Mouse (Mus musculus): ENCODE results near the gene Enkur. TPM values are rescaled to one million over a fixed set of nuclear protein-coding genes. Genes with fewer than 3 reads are reported as not detected.
"Not testable (repeated sequence)": the region's sequence is repeated elsewhere in the genome, so short reads cannot be mapped to it uniquely, and the experiment has no call there.

Enkur gene
- polyA plus RNA-seq (2011; ENCODE audit: insufficient read depth, insufficient read length, low replicate concordance, missing spikeins) = not detected in 2 replicates

DNA sequence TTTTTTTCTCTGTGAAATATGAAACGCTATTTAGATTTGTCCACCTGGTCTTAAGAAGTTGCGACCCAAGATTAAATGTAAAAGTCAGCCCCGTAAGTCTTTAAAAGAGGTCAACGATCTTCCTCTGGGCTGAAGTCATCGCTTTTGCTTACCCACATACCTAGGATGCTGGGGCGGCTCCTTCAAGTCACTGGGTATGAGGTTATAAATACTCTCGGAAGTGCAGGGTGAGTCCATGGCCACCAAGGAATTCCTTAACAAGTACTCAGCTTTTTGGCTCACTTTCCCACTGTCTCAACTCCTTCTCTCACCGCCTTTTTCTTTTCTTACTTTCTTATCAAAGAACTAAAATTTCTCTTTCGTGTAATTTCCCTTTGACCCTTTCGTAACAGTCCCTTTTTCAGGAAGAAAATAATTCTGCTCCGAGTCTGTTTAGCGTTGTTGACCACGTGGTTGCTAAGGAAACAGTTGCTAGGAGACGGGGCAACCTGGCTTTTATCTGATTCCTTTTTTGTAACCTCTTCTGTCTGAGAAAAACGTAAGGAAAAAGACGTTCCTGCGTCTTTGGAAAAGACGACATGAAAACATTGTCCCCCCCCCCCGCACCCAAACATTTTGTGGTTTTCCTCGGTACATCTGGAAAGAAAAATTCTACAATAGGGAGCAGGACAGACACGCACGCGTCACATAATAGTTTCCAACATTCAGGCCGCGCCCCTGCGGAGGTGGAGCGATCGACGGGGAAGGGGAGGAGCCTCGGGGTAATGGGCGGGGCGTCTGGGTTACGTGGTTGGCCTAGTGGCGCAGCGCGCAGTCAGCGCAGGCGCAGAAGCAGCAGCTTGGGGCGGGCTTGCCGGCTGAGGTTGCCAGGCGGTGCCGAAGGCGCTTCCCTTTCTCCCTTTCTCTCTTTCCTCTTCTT lies at the start of gene Enkur, which contains the start of gene Thnsl1:
Gene Enkur, minus strand, starts transcription at position 454 of the 919 bp plus-strand sequence.
Gene Thnsl1, plus strand, starts transcription at position 813 of the 919 bp plus-strand sequence.
- peak; percentile 71; the same call in 1 of the 2 replicates for TF ChIP-seq POLR2A (IDR thresholded peaks at IDR 0.05; ENCODE audit: borderline replicate concordance, control insufficient read depth, low read depth, low read length)
- no peak for TF ChIP-seq CTCF (IDR thresholded peaks at IDR 0.05; ENCODE audit: control insufficient read depth, insufficient read depth, low read length)
- peak within 1 kb of the TSS; percentile 80 for H3K4me3 ChIP-seq (replicated peaks; ENCODE audit: control insufficient read depth, low read depth, low read length)
- no peaks in the 10 kb centered on the region; the same call in 1 of the 2 replicates for H3K4me1 ChIP-seq (ENCODE audit: control insufficient read depth, insufficient read depth, low read length)
- under 1% methylated on average over 43 of the region's 43 CpGs for WGBS
- peak within 1 kb of the TSS; percentile 1; the same call in 1 of the 2 replicates for H3K27ac ChIP-seq (ENCODE audit: control insufficient read depth, insufficient read depth, low read depth, low read length, poor library complexity)

GRCm38 (mm10) chr2:21254308-21254707 lies 49.1 kb upstream of the Enkur start:
- TF ChIP-seq POLR2A (IDR thresholded peaks at IDR 0.05; ENCODE audit: borderline replicate concordance, control insufficient read depth, low read depth, low read length) (no peak), CTCF (IDR thresholded peaks at IDR 0.05; ENCODE audit: control insufficient read depth, insufficient read depth, low read length) (no peak)
- H3K4me1 ChIP-seq (ENCODE audit: control insufficient read depth, insufficient read depth, low read length) = no peaks in the 10 kb centered on the region
- no peak overlapping the region for H3K27ac ChIP-seq (ENCODE audit: control insufficient read depth, insufficient read depth, low read depth, low read length, poor library complexity)
- no peak overlapping the region for H3K4me3 ChIP-seq (replicated peaks; ENCODE audit: control insufficient read depth, low read depth, low read length)

GRCm38 (mm10) chr2:21253644-21254043 lies 48.5 kb upstream of the Enkur start:
- Histone ChIP-seq H3K4me3 (replicated peaks; ENCODE audit: control insufficient read depth, low read depth, low read length) (no peak overlapping the region), H3K4me1 (ENCODE audit: control insufficient read depth, insufficient read depth, low read length) (no peaks in the 10 kb centered on the region), H3K27ac (ENCODE audit: control insufficient read depth, insufficient read depth, low read depth, low read length, poor library complexity) (no peak overlapping the region)
- WGBS = 71% methylated on average over 3 of the region's 3 CpGs
- TF ChIP-seq CTCF (IDR thresholded peaks at IDR 0.05; ENCODE audit: control insufficient read depth, insufficient read depth, low read length) = no peak
- no peak for TF ChIP-seq POLR2A (IDR thresholded peaks at IDR 0.05; ENCODE audit: borderline replicate concordance, control insufficient read depth, low read depth, low read length)

- H3K27ac ChIP-seq (ENCODE audit: control insufficient read depth, insufficient read depth, low read depth, low read length, poor library complexity) = no peak overlapping the region
- no peaks in the 10 kb centered on the region for H3K4me1 ChIP-seq (ENCODE audit: control insufficient read depth, insufficient read depth, low read length)
- TF ChIP-seq CTCF (IDR thresholded peaks at IDR 0.05; ENCODE audit: control insufficient read depth, insufficient read depth, low read length) = no peak
- TF ChIP-seq POLR2A (IDR thresholded peaks at IDR 0.05; ENCODE audit: borderline replicate concordance, control insufficient read depth, low read depth, low read length) = no peak
- 66% methylated on average over 2 of the region's 2 CpGs for WGBS
- H3K4me3 ChIP-seq (replicated peaks; ENCODE audit: control insufficient read depth, low read depth, low read length) = no peak overlapping the region
These were observed 40.4 kb upstream of the Enkur start for GRCm38 (mm10) chr2:21245477-21246102.

- TF ChIP-seq CTCF (IDR thresholded peaks at IDR 0.05; ENCODE audit: control insufficient read depth, insufficient read depth, low read length) = no peak
- Histone ChIP-seq H3K27ac (ENCODE audit: control insufficient read depth, insufficient read depth, low read depth, low read length, poor library complexity) (no peak overlapping the region), H3K4me1 (ENCODE audit: control insufficient read depth, insufficient read depth, low read length) (no peaks in the 10 kb centered on the region), H3K4me3 (replicated peaks; ENCODE audit: control insufficient read depth, low read depth, low read length) (no peak overlapping the region)
- WGBS = 65% methylated on average over 4 of the region's 4 CpGs
These were observed 39.8 kb upstream of the Enkur start for GRCm38 (mm10) chr2:21244986-21245385.

DNA sequence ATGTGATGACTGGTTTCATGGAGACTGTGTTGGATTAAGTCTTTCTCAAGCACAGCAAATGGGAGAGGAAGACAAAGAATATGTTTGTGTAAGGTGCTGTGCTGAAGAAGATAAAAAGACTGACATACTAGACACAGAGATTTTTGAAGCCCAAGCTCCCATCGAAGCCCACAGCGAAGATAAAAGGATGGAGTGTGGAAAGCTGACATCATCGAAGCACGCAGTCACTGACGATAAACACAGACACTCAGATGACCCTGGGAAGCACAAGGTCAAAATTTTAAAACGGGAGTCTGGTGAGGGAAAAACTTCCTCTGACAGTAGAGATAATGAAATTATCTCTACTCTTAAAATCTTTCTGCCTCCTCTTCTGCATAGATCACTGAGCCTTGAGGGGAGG lies 38.9 kb upstream of the Enkur start:
- not testable (repeated sequence) for H3K4me1 ChIP-seq (ENCODE audit: control insufficient read depth, insufficient read depth, low read length); H3K4me3 ChIP-seq (replicated peaks; ENCODE audit: control insufficient read depth, low read depth, low read length); H3K27ac ChIP-seq (ENCODE audit: control insufficient read depth, insufficient read depth, low read depth, low read length, poor library complexity)
- WGBS = 89% methylated on average over 4 of the region's 6 CpGs

- WGBS = 39% methylated on average over 5 of the region's 5 CpGs
- H3K4me1 ChIP-seq (ENCODE audit: control insufficient read depth, insufficient read depth, low read length) = no peaks in the 10 kb centered on the region
- no peak for TF ChIP-seq POLR2A (IDR thresholded peaks at IDR 0.05; ENCODE audit: borderline replicate concordance, control insufficient read depth, low read depth, low read length)
- TF ChIP-seq CTCF (IDR thresholded peaks at IDR 0.05; ENCODE audit: control insufficient read depth, insufficient read depth, low read length) = no peak
- H3K27ac ChIP-seq (ENCODE audit: control insufficient read depth, insufficient read depth, low read depth, low read length, poor library complexity) = no peak overlapping the region
- no peak overlapping the region for H3K4me3 ChIP-seq (replicated peaks; ENCODE audit: control insufficient read depth, low read depth, low read length)
These were observed 31.7 kb upstream of the Enkur start for GRCm38 (mm10) chr2:21236846-21237245.

GRCm38 (mm10) chr2:21235844-21236386 lies 30.8 kb upstream of the Enkur start:
- WGBS = 53% methylated on average over 4 of the region's 4 CpGs
- H3K4me1 ChIP-seq (ENCODE audit: control insufficient read depth, insufficient read depth, low read length) = no peaks in the 10 kb centered on the region
- no peak overlapping the region for H3K27ac ChIP-seq (ENCODE audit: control insufficient read depth, insufficient read depth, low read depth, low read length, poor library complexity)
- no peak overlapping the region for H3K4me3 ChIP-seq (replicated peaks; ENCODE audit: control insufficient read depth, low read depth, low read length)
- TF ChIP-seq CTCF (IDR thresholded peaks at IDR 0.05; ENCODE audit: control insufficient read depth, insufficient read depth, low read length) = no peak
- no peak for TF ChIP-seq POLR2A (IDR thresholded peaks at IDR 0.05; ENCODE audit: borderline replicate concordance, control insufficient read depth, low read depth, low read length)
